Mouse (Mus musculus): Measurements from ENCODE around the gene Myl12a.

Myl12a gene

DNA sequence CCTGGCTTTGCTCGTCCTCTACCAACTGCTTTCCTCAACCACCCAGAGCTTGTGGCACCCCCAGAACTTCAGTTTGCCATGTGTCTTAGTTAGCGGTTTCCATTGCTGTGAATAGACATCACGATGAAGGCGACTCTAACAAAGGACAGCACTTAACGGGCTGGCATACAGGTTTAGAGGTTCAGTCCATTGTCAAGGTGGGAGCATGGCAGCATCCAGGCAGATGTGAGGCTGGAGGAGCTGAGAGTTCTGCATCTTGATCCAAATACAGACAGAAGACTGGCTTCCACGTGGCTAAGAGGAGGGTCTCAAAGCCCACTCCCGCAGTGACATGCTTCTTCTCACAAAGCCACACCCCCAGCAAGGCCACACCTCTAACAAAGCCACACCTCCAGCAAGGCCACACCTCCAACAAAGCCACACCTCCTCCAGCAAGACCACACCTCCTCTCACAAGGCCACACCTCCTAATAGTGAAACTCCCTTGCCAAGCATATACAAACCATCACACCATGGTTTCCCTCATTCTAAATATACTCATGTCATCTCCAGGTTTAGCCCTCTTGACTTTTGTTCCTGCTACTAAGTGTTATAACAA is 8.1 kb upstream of the Myl12a start:
- peak; percentile 27 for DNase-seq (ENCODE audit: low spot score)

- no peak for DNase-seq (ENCODE audit: low spot score)
These were observed 7.1 kb upstream of the Myl12a start for GRCm38 (mm10) chr17:71009751-71010150.

GRCm38 (mm10) chr17:71008676-71009075 is 6.0 kb upstream of the Myl12a start:
- DNase-seq (ENCODE audit: low spot score): no peak

GRCm38 (mm10) chr17:71006976-71007375 is 4.3 kb upstream of the Myl12a start:
- no peak for DNase-seq (ENCODE audit: low spot score)

GRCm38 (mm10) chr17:71004186-71004960 is 1.7 kb upstream of the Myl12a start:
- DNase-seq (ENCODE audit: low spot score): no peak

GRCm38 (mm10) chr17:71003721-71004120 is 1.0 kb upstream of the Myl12a start:
- no peak for DNase-seq (ENCODE audit: low spot score)

- DNase-seq (ENCODE audit: low spot score): no peak
These were observed 434 bp upstream of the Myl12a start for GRCm38 (mm10) chr17:71003112-71003511.

DNA sequence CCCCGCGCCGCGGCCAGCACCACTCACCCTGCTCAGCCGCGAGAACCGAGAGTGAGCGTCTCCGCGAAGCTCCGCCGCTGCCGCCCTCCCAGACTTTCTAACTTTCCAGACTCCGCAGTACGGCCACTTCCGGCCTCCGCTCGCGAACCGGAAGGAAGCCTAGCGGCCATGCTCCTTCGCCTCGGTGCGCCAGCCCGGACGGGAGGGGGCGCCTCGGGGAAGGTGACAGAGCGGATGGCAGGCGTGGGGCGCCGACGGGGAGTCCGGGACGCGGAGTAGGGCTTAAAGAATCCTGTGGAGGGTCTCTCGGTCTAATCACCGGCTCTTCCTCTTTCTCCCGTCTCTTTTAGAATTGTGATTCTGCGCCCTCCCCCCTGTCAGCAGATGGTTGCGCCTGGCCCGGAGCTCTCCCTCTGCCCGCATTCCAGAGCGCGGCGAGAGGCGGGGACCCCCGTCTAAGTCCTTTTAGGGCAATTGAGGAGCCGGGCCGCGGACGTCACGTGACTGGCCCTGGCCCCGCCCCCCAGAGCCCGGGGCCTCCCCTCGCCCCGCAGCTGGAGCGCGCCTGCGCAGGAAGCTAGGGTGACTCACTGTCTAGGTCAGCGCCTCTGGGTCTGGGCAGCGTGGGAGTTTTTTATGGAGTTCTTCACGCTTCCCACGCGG is 466 bp downstream of the Myl12a start, which contains the start of gene Myom1:
Gene Myom1, plus strand, starts transcription at position 553 of the 663 bp plus-strand sequence.
- DNase-seq (ENCODE audit: low spot score): peak; percentile 97

GRCm38 (mm10) chr17:71001699-71002080 is 988 bp downstream of the Myl12a start:
- peak; percentile 62 for DNase-seq (ENCODE audit: low spot score)

- DNase-seq (ENCODE audit: low spot score): peak; percentile 43
These were observed 1.6 kb downstream of the Myl12a start for GRCm38 (mm10) chr17:71001067-71001466.

- no peak for DNase-seq (ENCODE audit: low spot score)
These were observed 2.4 kb downstream of the Myl12a start for GRCm38 (mm10) chr17:71000255-71000654.

DNA sequence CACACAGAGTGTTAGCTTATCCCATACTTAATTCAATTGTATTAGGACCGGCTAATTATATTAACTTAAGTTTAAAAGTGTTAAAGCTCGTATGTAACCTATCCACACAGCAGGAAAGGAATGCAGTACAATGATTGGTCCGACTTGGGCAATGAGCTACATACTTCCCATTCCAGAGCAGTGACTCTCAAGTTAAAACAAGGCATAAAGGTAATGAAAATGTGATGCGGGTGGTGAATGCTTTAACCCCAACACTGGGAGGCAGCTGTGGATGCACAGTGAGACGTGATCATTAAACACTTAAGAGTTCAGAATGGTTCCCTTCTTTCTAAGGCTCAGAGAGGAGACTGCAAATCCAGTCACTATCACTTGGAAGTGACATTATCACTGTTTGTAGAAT is 3.5 kb downstream of the Myl12a start:
- DNase-seq (ENCODE audit: low spot score): no peak

- no peak for DNase-seq (ENCODE audit: low spot score)
These were observed 4.2 kb downstream of the Myl12a start for GRCm38 (mm10) chr17:70998400-70998975.

GRCm38 (mm10) chr17:70997836-70998235 is 4.8 kb downstream of the Myl12a start:
- no peak for DNase-seq (ENCODE audit: low spot score)

DNA sequence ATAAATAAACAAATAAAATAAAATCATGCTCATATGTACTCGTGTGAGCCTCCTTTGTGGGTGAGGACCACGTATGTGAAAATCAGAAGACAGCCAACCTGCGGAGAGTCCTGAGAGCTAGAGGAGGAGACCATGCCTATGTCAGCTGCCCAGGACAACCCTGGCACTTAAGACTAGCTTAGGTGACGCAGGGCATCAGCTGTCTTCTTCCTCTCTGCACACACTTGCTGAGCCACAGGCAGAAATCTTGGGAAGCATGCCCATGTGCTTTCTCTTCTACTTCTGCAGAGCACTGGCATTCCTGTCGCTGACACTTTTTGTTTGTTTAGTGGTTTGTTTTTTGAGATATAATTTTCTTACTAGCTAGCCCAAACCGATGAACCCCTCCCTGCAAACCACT is 7.1 kb downstream of the Myl12a start:
- no peak for DNase-seq (ENCODE audit: low spot score)

- no peak for DNase-seq (ENCODE audit: low spot score)
These were observed 8.0 kb downstream of the Myl12a start for GRCm38 (mm10) chr17:70994671-70995070.

GRCm38 (mm10) chr17:70993385-70993807 is 9.3 kb downstream of the Myl12a start:
- DNase-seq (ENCODE audit: low spot score): no peak

DNA sequence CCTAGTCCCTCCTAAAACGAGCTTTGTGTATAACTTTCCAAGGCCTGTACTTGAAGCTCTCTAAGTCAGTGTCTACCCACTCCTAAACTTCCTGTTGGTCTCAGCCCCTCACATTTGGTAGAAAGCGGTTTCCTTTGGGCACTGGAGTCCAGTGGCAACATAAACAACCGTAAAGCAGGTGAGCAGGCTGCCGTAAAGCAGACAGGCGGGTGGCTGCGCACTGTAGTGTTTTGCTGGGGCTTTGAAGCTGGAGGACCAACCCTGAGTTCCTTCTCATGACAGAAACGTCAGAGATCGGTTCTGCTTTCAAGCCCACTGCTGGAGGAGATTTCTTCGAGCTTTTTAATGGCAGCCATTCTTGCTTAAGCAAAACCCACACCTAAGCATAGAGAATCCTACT is 10.0 kb downstream of the Myl12a start:
- DNase-seq (ENCODE audit: low spot score): no peak

- DNase-seq (ENCODE audit: low spot score): no peak
These were observed 10.7 kb downstream of the Myl12a start for GRCm38 (mm10) chr17:70991706-70992625.

- peak; percentile 70 for DNase-seq (ENCODE audit: low spot score)
These were observed 12.0 kb downstream of the Myl12a start for GRCm38 (mm10) chr17:70990403-70991303.

DNA sequence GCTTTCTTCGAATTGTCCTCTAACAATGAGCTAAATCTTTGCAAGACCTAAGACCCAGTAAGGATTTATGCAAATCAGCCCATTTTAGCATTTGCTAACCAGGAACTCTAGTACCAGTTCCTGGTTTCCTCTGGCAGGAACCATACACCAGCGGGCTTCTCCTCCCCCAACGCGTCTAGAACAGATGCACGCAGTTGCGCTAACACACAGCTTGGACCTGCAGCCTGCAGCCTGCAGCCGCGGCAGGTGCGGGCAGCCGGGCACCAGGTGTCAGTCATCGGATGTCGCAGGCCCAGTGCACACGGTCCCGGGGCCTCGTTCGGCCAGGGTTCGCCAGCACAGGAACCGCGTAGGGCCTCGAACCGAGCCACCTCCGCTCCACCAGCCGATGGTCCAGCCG is 12.7 kb downstream of the Myl12a start:
- DNase-seq (ENCODE audit: low spot score): no peak

Data from c-Kit-positive CD71-positive TER-119-positive erythroid progenitor cells, embryonic 14.5 days (primary cell).